Mouse (Mus musculus): ENCODE measurements around the gene Olfr202.
"Not testable (repeated sequence)": the region's sequence is repeated elsewhere in the genome, so short reads cannot be mapped to it uniquely, and the experiment has no call there.

DNA sequence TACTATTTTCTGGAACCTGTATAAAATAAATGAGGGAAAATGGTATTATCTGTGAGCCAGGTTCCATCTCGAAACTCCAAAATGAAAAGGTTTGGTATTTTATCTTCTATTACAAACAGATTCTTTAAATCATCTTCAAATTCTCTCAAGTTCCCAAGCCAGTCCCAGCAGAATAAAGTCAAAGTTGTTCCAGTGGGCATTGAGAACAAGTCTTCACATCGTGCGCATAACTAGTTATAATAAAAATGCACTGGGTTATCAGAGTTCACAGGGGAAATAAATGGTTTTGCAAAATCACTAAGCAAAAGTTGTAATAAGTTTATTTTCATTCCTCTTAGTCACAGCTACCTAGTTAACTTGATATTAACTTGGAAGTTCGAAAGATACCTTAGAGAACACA, 14.1 kb downstream of the Olfr202 start, which contains the start of gene Olfr201:
- TF ChIP-seq CTCF, EP300 (IDR thresholded peaks at IDR 0.05; ENCODE audit: low read depth): not testable (repeated sequence)
